Mouse (Mus musculus): Measurements from ENCODE around the gene L2hgdh. TPM values are rescaled to one million over a fixed set of nuclear protein-coding genes. Genes with fewer than 3 reads are reported as not detected.
A peak's percentile ranks its signal among the peaks of the same experiment; 100 is the strongest.

Gene L2hgdh
- total RNA-seq, 1 experiment from 2014 or later: 0.38 TPM

DNA sequence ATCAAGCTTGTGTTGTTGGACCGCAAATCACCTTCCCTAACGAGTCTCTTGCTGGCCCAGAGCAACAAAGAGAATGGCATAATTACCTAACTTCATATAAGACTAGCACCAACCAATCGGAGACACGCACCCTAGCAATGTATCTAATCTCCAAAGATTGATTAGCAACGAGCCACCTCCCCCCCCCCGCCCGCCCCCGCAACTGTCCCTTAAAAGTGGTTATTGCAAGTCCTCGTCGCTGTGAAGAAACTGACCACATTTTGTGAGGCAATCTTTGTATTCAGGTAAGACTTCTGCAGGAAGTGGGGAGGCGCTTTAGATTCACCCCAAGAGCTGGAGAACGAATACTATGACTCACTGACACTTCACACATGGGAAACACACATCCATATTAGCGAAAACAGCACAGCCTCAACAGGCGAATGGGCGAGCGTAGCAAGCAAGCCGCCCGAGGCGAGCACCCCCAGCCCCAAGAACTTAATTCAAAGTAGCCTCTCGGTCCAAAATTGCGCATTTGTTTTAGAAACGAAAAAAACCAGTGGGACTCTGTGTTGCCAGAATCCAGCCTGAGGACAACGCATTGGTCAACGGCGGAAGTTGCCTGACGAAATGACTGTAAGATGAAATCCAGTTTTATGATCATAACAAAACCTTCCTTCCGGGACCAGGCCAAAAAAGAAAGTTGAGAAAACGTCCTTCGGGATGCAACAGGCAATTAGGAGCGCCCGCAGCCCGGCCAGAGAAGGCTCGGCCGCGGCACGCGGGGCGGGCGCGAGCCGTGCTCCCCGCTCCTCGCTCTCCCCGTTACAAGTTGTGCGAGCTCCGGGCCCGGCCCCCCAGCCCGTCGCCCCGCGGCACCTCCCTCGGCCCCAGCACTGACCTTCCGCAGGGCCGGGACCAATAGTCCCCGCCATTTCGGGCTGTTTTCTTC, 43.8 kb downstream of the L2hgdh start:
- peak; percentile 62 for ATAC-seq (replicated peaks; ENCODE audit: insufficient number of reproducible peaks, low FRiP score, low TSS enrichment, poor library complexity, severe bottlenecking)

DNA sequence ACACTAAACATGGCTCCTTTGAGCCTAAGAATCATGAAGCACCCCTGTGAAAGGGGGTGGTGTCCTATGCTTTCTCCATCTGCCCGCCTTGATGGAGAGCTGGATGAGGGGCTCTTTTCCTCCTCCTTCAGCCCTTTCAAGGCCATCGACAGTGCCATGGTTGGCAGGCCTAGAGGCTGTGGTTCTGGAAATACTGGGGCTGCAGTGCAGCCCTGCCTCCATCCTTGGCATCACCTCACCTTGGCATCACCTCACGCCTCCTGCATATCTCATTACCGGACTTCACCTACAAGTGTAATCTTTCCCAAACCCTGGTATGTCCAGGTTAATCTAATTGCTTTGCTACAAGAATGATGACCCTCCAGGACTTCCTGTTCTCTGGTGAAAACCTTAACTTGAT, 48.5 kb downstream of the L2hgdh start:
- no peak for ATAC-seq (replicated peaks; ENCODE audit: insufficient number of reproducible peaks, low FRiP score, low TSS enrichment, poor library complexity, severe bottlenecking)

GRCm38 (mm10) chr12:69674576-69675537, 49.8 kb downstream of the L2hgdh start:
- ATAC-seq (replicated peaks; ENCODE audit: insufficient number of reproducible peaks, low FRiP score, low TSS enrichment, poor library complexity, severe bottlenecking): no peak

GRCm38 (mm10) chr12:69674176-69674575, 50.5 kb downstream of the L2hgdh start:
- ATAC-seq (replicated peaks; ENCODE audit: insufficient number of reproducible peaks, low FRiP score, low TSS enrichment, poor library complexity, severe bottlenecking): no peak

- ATAC-seq (replicated peaks; ENCODE audit: insufficient number of reproducible peaks, low FRiP score, low TSS enrichment, poor library complexity, severe bottlenecking): no peak
Measured at GRCm38 (mm10) chr12:69666721-69667120, 58.0 kb downstream of the L2hgdh start.

- ATAC-seq (replicated peaks; ENCODE audit: insufficient number of reproducible peaks, low FRiP score, low TSS enrichment, poor library complexity, severe bottlenecking): no peak
Measured at GRCm38 (mm10) chr12:69661658-69662057, 63.0 kb downstream of the L2hgdh start.

DNA sequence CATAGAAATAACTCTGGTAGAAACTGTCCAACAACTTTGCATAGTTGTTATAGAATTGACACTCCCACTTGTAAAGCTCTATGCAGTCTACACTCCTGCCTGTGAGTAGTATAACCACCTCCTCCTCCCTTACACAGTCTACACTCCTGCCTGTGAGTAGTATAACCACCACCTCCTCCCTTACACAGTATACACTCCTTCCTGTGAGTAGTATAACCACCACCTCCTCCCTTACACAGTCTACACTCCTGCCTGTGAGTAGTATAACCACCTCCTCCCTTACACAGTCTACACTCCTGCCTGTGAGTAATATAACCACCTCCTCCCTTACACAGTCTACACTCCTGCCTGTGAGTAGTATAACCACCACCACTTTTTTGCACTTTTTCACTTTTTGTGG, 70.7 kb downstream of the L2hgdh start:
- ATAC-seq (replicated peaks; ENCODE audit: insufficient number of reproducible peaks, low FRiP score, low TSS enrichment, poor library complexity, severe bottlenecking): peak; percentile 100

DNA sequence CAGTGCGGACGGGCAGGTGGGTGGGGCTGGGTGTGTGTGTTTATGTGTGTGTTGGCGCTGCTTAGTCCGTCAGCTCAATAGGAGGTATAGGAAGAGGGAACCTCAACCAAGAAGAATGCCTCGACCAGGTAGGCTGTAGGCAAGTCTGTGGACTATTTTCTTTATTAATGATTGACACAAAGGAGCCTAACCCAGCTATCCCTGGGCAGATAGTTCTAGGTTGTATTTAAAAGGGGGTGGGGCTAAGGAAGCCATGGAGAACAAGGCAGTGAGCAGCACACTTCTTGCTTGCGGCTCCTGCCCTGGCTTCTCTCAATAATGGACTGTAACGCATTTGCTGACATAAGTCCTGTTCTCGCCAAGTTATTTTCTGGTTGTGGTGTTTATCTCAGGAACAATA, 75.2 kb downstream of the L2hgdh start:
- no peak for ATAC-seq (replicated peaks; ENCODE audit: insufficient number of reproducible peaks, low FRiP score, low TSS enrichment, poor library complexity, severe bottlenecking)

DNA sequence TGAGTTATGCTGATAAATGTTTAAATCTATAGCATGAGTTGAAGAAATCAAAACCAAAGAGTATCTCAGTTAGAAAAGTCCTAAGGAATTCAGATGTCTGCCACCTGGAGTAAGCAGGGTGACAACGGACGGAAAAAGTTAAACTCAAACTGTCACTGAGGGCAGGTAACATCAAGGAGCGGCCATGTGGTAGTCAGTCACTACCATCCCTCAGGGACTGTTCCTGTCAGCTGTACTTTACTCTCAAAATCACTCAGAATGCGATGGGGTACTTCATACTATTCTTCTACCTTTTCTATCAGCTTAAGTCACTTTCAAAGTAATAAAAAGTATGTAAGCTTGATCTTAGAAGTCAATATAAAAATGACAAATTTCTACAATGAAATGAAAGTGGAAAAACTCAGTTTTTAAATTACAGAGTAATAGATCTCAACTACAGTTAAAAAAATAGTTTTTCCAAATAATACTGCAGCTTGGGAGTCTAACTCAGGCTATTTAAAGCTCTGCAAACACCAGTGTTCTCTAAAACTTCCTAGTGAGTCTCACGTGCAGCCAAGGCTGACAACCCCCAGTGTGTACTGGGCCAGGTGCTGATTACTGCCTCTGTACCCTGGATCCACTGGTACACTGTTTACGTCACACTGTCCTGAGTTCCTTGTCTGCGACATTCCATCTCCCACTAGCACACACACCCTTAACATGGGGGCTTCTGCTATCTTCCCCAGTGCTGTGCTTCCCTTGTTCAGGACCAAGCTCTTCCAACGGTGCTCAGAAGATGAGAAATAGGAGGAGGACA, 78.7 kb downstream of the L2hgdh start:
- ATAC-seq (replicated peaks; ENCODE audit: insufficient number of reproducible peaks, low FRiP score, low TSS enrichment, poor library complexity, severe bottlenecking): no peak

GRCm38 (mm10) chr12:69644877-69645276, 79.8 kb downstream of the L2hgdh start:
- ATAC-seq (replicated peaks; ENCODE audit: insufficient number of reproducible peaks, low FRiP score, low TSS enrichment, poor library complexity, severe bottlenecking): no peak

- no peak for ATAC-seq (replicated peaks; ENCODE audit: insufficient number of reproducible peaks, low FRiP score, low TSS enrichment, poor library complexity, severe bottlenecking)
Measured at GRCm38 (mm10) chr12:69642877-69643276, 81.8 kb downstream of the L2hgdh start.

Other genes with a start within 250 kb of the L2hgdh start
- 10.9 to 19.7 TPM (median 14.9 TPM) in 3 replicates for gene Vcpkmt, start 141.8 kb downstream of the L2hgdh start, total RNA-seq (2017)
- 43.3 to 91.0 TPM (median 60.5 TPM) in 3 replicates for gene Sos2, start 43.0 kb downstream of the L2hgdh start, total RNA-seq (2017)
- 1.1 to 11.9 TPM (median 5.0 TPM) in 3 replicates for gene Atp5s, start 77 bp upstream of the L2hgdh start, total RNA-seq (2017)
- gene Cdkl1, start 66.4 kb upstream of the L2hgdh start, total RNA-seq (2017): 0.49 to 1.2 TPM (median 1.2 TPM) in 3 replicates
- gene Atl1, start 167.7 kb upstream of the L2hgdh start, total RNA-seq (2017): 0.85 to 2.1 TPM (median 1.1 TPM) in 3 replicates
- 41.3 to 64.2 TPM (median 51.0 TPM) in 3 replicates for gene Map4k5, start 168.3 kb upstream of the L2hgdh start, total RNA-seq (2017)

Measured in monocyte, adult 5-6 weeks (primary cell).